Mouse (Mus musculus) heart, embryonic 13.5 days (tissue): Measurements from ENCODE around the gene Gzmb. TPM values are rescaled to one million over a fixed set of nuclear protein-coding genes. Genes with fewer than 3 reads are reported as not detected.
"Not testable (repeated sequence)": the region's sequence is repeated elsewhere in the genome, so short reads cannot be mapped to it uniquely, and the experiment has no call there.

Source experiments
- ATAC-seq: fragments of 200-750 bp; cut with Nextera tagmentation; 2 replicates; pipeline ENCODE4 v1.8.0; 2017; ENCODE audit warnings: moderate TSS enrichment; ENCODE audit not compliant: insufficient number of reproducible peaks, low FRiP score, low TSS enrichment; ENCODE audit errors: extremely low read depth
- H3K27ac ChIP-seq: fragments of 300-500 bp; sonication (generic); replicated peaks from 2 replicates; pipeline ENCODE4 v1.5.1; 2015; ENCODE audit warnings: moderate library complexity, mild to moderate bottlenecking, inconsistent platforms
- H3K27me3 ChIP-seq: fragments of 300-500 bp; sonication (generic); replicated peaks from 2 replicates; pipeline ENCODE4 v1.6.1; 2015; ENCODE audit warnings: mild to moderate bottlenecking, inconsistent platforms
- H3K36me3 ChIP-seq: fragments of 300-500 bp; sonication (generic); 2 replicates; pipeline ENCODE4 v1.6.1; 2015; ENCODE audit warnings: mild to moderate bottlenecking, inconsistent platforms
- H3K4me1 ChIP-seq: fragments of 300-500 bp; sonication (generic); 2 replicates; pipeline ENCODE4 v1.6.1; 2015; ENCODE audit warnings: inconsistent platforms
- H3K4me2 ChIP-seq: fragments of 300-500 bp; sonication (generic); 2 replicates; pipeline ENCODE4 v1.6.1; 2015; ENCODE audit warnings: inconsistent platforms, mild to moderate bottlenecking, moderate library complexity
- H3K4me3 ChIP-seq: fragments of 300-500 bp; sonication (generic); 2 replicates; pipeline ENCODE4 v1.5.1; 2015; ENCODE audit warnings: moderate library complexity, mild to moderate bottlenecking, inconsistent platforms
- H3K9ac ChIP-seq: fragments of 300-500 bp; sonication (generic); 2 replicates; pipeline ENCODE4 v1.6.1; 2015; ENCODE audit warnings: inconsistent platforms, mild to moderate bottlenecking, moderate library complexity
- H3K9me3 ChIP-seq: fragments of 300-500 bp; sonication (generic); 2 replicates; pipeline ENCODE4 v1.6.1; 2016; ENCODE audit warnings: inconsistent platforms
- WGBS: fragments of 180-500 bp; shearing (Covaris S2); methylation state at CpG from one replicate; pipeline ENCODE4 v1.1.7; 2015; ENCODE audit warnings: mixed read lengths; 5-methylcytosine and 5-hydroxymethylcytosine counted together
- polyA plus RNA-seq: library from polyadenylated mRNA; unstranded; fragments of >200 nt; fragmentation: Nextera tagmentation; extraction: Ambion mirVana; gene quantifications from 2 replicates; pipeline ENCODE4 v1.2.1, GENCODE M21; 2015

Gzmb gene
- polyA plus RNA-seq, 1 experiment from 2014 or later: 0.23 TPM

DNA sequence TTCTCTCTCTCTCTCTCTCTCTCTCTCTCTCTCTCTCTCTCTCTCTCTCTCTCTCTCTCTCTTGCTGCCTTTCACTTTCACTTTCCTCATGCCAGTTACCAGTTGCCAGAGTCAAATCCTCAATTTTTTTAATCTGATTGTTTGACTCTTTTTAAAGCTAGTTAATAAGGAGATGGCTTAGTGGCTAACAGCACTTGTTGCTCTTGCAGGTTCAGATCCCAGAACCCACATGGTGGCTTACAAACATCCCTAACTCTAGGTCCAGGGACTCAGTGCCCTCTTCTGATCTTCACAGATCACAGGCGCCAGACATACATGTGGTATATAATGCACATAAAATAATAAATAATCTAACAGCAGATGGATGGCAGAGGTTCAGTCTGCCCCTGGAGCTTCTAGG, 21.8 kb upstream of the Gzmb start:
- Histone ChIP-seq H3K9ac (no peak overlapping the region), H3K4me3 (no peak overlapping the region), H3K4me1 (no peaks in the 10 kb centered on the region), H3K9me3 (no peaks in the 10 kb centered on the region), H3K36me3 (no peaks in the 10 kb centered on the region), H3K27me3 (0 out of 2 replicates have a peak, but pooled peaks cover 6% of the 10 kb centered on the region), H3K27ac (no peak overlapping the region), H3K4me2 (no peak overlapping the region)
- no peak for ATAC-seq
- WGBS: 75% methylated on average over 1 of the region's 1 CpGs

DNA sequence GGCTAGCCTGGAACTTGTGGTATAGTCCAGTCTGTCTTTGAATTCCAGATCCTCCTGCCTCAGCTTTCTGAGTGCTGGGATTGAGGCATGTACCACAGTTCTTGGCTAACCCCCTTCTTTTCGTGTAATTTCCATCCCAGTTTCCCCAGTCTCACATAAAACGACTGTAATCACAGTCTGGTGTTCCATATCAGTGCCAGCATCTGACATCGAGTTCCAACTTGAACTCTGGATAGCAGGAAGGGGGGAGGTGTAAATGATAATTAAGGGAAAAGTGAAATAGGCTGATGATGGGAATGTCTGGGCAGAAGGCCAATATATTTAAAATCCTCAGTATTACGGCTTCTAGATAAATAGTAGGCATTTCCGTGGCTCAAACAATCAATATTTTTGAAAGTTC, 19.0 kb upstream of the Gzmb start:
- Histone ChIP-seq H3K27me3 (0 out of 2 replicates have a peak, but pooled peaks cover 13% of the 10 kb centered on the region), H3K9me3 (no peaks in the 10 kb centered on the region), H3K27ac (no peak overlapping the region), H3K9ac (no peak overlapping the region), H3K4me3 (no peak overlapping the region), H3K36me3 (no peaks in the 10 kb centered on the region), H3K4me2 (no peak overlapping the region), H3K4me1 (no peaks in the 10 kb centered on the region)
- no peak for ATAC-seq
- 50% methylated on average over 5 of the region's 5 CpGs for WGBS

- WGBS: 40% methylated on average over 7 of the region's 7 CpGs
Observed at GRCm38 (mm10) chr14:56278691-56279090, 16.6 kb upstream of the Gzmb start.

DNA sequence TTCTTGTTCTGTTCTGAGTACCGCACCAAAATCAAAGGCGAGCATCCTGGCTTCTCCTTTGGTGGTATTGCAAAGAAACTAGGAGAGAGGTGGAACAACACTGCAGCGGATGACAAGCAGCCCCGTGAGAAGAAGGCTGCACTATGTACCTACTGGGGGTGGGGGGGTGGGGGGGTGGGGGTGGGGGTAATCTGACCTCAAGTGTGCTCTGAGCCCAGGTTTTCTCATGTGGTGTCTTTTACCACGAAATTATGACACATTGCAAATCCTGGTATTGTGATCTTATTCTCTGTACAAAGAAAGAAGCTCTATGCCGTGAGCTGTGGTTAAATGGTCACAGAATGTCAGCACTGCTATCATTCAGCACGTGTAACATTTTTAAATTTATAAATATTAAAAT, 14.0 kb upstream of the Gzmb start:
- H3K27ac ChIP-seq, H3K9me3 ChIP-seq, H3K4me1 ChIP-seq, H3K9ac ChIP-seq, H3K4me2 ChIP-seq, H3K4me3 ChIP-seq, ATAC-seq, H3K36me3 ChIP-seq: not testable (repeated sequence)
- 76% methylated on average over 7 of the region's 7 CpGs for WGBS
- H3K27me3 ChIP-seq: 0 out of 2 replicates have a peak, but pooled peaks cover 13% of the 10 kb centered on the region

More at GRCm38 (mm10) chr14:56278691-56279090, 16.6 kb upstream of the Gzmb start:
- 0 out of 2 replicates have a peak, but pooled peaks cover 13% of the 10 kb centered on the region for H3K27me3 ChIP-seq
- H3K27ac ChIP-seq, ATAC-seq, H3K4me2 ChIP-seq, H3K4me1 ChIP-seq, H3K4me3 ChIP-seq, H3K9me3 ChIP-seq, H3K9ac ChIP-seq, H3K36me3 ChIP-seq: not testable (repeated sequence)

- WGBS: 92% methylated on average over 1 of the region's 1 CpGs
- no peak for ATAC-seq
- Histone ChIP-seq H3K4me3 (no peak overlapping the region), H3K36me3 (no peaks in the 10 kb centered on the region), H3K27me3 (no peaks in the 10 kb centered on the region), H3K27ac (no peak overlapping the region), H3K4me1 (no peaks in the 10 kb centered on the region), H3K9me3 (no peaks in the 10 kb centered on the region), H3K4me2 (no peak overlapping the region), H3K9ac (no peak overlapping the region)
Observed at GRCm38 (mm10) chr14:56266109-56266508, 4.0 kb upstream of the Gzmb start.

GRCm38 (mm10) chr14:56240409-56240808, 21.7 kb downstream of the Gzmb start:
- Histone ChIP-seq H3K4me1 (no peaks in the 10 kb centered on the region), H3K9ac (no peak overlapping the region), H3K27ac (no peak overlapping the region), H3K36me3 (no peaks in the 10 kb centered on the region), H3K27me3 (no peaks in the 10 kb centered on the region), H3K9me3 (no peaks in the 10 kb centered on the region), H3K4me2 (no peak overlapping the region), H3K4me3 (no peak overlapping the region)
- no peak for ATAC-seq

GRCm38 (mm10) chr14:56234556-56234955, 27.5 kb downstream of the Gzmb start, which contains the start of gene Gzmc:
Gzmc (minus strand) TSS chr14:56234656.
- H3K4me3 ChIP-seq: no peak within 1 kb of the TSS
- H3K9ac ChIP-seq: no peak within 1 kb of the TSS
- no peak within 1 kb of the TSS for H3K4me2 ChIP-seq
- 66% methylated on average over 2 of the region's 2 CpGs for WGBS
- H3K4me1 ChIP-seq: no peaks in the 10 kb centered on the region
- H3K27me3 ChIP-seq: no peaks in the 10 kb centered on the region
- ATAC-seq: no peak
- H3K36me3 ChIP-seq: no peaks in the 10 kb centered on the region
- no peaks in the 10 kb centered on the region for H3K9me3 ChIP-seq
- H3K27ac ChIP-seq: no peak within 1 kb of the TSS

GRCm38 (mm10) chr14:56211317-56211716, 50.7 kb downstream of the Gzmb start, which contains the start of gene Gzmf:
Gzmf (minus strand) TSS chr14:56211417.
- no peaks in the 10 kb centered on the region for H3K9me3 ChIP-seq
- H3K9ac ChIP-seq: no peak within 1 kb of the TSS
- no peak within 1 kb of the TSS for H3K4me2 ChIP-seq
- no peak within 1 kb of the TSS for H3K27ac ChIP-seq
- ATAC-seq: no peak
- no peak within 1 kb of the TSS for H3K4me3 ChIP-seq
- WGBS: 83% methylated on average over 4 of the region's 4 CpGs
- H3K36me3 ChIP-seq: no peaks in the 10 kb centered on the region
- no peaks in the 10 kb centered on the region for H3K27me3 ChIP-seq
- H3K4me1 ChIP-seq: no peaks in the 10 kb centered on the region

Other genes with a start within 250 kb of the Gzmb start
- gene Mcpt1, start 244.3 kb downstream of the Gzmb start, polyA plus RNA-seq: not detected in 2 replicates
- not detected in 2 replicates for gene Mcpt9, start 231.8 kb downstream of the Gzmb start, polyA plus RNA-seq
- not detected in 2 replicates for gene Mcpt2, start 220.2 kb downstream of the Gzmb start, polyA plus RNA-seq
- gene Mcpt4, start 199.9 kb downstream of the Gzmb start, polyA plus RNA-seq: 0.35 and 0.48 TPM in 2 replicates
- 0.18 TPM in 1 of 2 replicates, not detected in the other for gene Mcpt8, start 177.0 kb downstream of the Gzmb start, polyA plus RNA-seq
- 0.33 and 0.64 TPM in 2 replicates for gene Ctsg, start 159.7 kb downstream of the Gzmb start, polyA plus RNA-seq
- not detected in 2 replicates for gene Gzme, start 141.6 kb downstream of the Gzmb start, polyA plus RNA-seq
- not detected in 2 replicates for gene Gzmd, start 129.7 kb downstream of the Gzmb start, polyA plus RNA-seq
- not detected in 2 replicates for gene Gzmg, start 102.7 kb downstream of the Gzmb start, polyA plus RNA-seq
- not detected in 2 replicates for gene Gzmn, start 87.7 kb downstream of the Gzmb start, polyA plus RNA-seq
- not detected in 2 replicates for gene Gzmf, start 50.8 kb downstream of the Gzmb start, polyA plus RNA-seq
- gene Gzmc, start 27.6 kb downstream of the Gzmb start, polyA plus RNA-seq: not detected in 2 replicates
- 0.04 TPM in 1 of 2 replicates, not detected in the other for gene Atp12a, start 102.8 kb upstream of the Gzmb start, polyA plus RNA-seq
- 2.4 and 3.3 TPM in 2 replicates for gene Rnf17, start 140.3 kb upstream of the Gzmb start, polyA plus RNA-seq